Mouse (Mus musculus) heart, embryonic 14.5 days (tissue): Measurements from ENCODE around the gene Rtbdn. TPM values are rescaled to one million over a fixed set of nuclear protein-coding genes. Genes with fewer than 3 reads are reported as not detected.
A peak's percentile ranks its signal among the peaks of the same experiment; 100 is the strongest.

Experiments
- ATAC-seq: fragments of 200-750 bp; cut with Nextera tagmentation; 2 replicates; pipeline ENCODE4 v1.8.0; 2017; ENCODE audit warnings: low read depth, moderate TSS enrichment; ENCODE audit not compliant: insufficient number of reproducible peaks, insufficient read depth, low FRiP score
- H3K27ac ChIP-seq, 2 experiments: fragments of 200-500 bp in 1 of 2; fragments of 300-500 bp in 1 of 2; sonication (generic) in 1 of 2; replicated peaks in 1 of 2; 2 replicates each; pipeline ENCODE4 v1.5.1; 2012 to 2014; ENCODE audit warnings: low read depth in 2 of 2, low read length in 2 of 2, control low read depth in 1 of 2, mild to moderate bottlenecking in 1 of 2, mixed read lengths in 1 of 2; ENCODE audit not compliant: control insufficient read depth in 1 of 2, insufficient read depth in 1 of 2
- H3K27me3 ChIP-seq: fragments of 300-500 bp; sonication (generic); 2 replicates; pipeline ENCODE4 v1.6.1; 2014; ENCODE audit warnings: mild to moderate bottlenecking, low read length, control low read depth; ENCODE audit not compliant: control insufficient read depth, insufficient read depth
- H3K36me3 ChIP-seq: fragments of 300-500 bp; sonication (generic); 2 replicates; pipeline ENCODE4 v1.6.1; 2014; ENCODE audit warnings: mild to moderate bottlenecking, control low read depth, low read length, mixed read lengths; ENCODE audit not compliant: control insufficient read depth, insufficient read depth
- H3K4me1 ChIP-seq, 2 experiments: fragments of 200-500 bp in 1 of 2; fragments of 300-500 bp in 1 of 2; sonication (generic) in 1 of 2; 2 replicates each; pipeline ENCODE4 v1.6.1; 2012 to 2014; ENCODE audit warnings: low read length in 2 of 2, control low read depth in 1 of 2, mixed read lengths in 1 of 2; ENCODE audit not compliant: control insufficient read depth in 2 of 2, insufficient read depth in 2 of 2
- H3K4me2 ChIP-seq: fragments of 300-500 bp; sonication (generic); 2 replicates; pipeline ENCODE4 v1.6.1; 2014; ENCODE audit warnings: mild to moderate bottlenecking, low read length
- H3K4me3 ChIP-seq, 2 experiments: fragments of 200-500 bp in 1 of 2; fragments of 300-500 bp in 1 of 2; sonication (generic) in 1 of 2; 2 replicates each; pipeline ENCODE4 v1.5.1; 2012 to 2014; ENCODE audit warnings: low read length in 2 of 2, mild to moderate bottlenecking in 2 of 2, control low read depth in 1 of 2, low read depth in 1 of 2, moderate library complexity in 1 of 2; ENCODE audit not compliant: control insufficient read depth in 1 of 2, insufficient read depth in 1 of 2
- H3K9ac ChIP-seq: fragments of 300-500 bp; sonication (generic); 2 replicates; pipeline ENCODE4 v1.6.1; 2014; ENCODE audit warnings: mild to moderate bottlenecking, low read length
- H3K9me3 ChIP-seq: fragments of 300-500 bp; sonication (generic); 2 replicates; pipeline ENCODE4 v1.6.1; 2016; ENCODE audit warnings: low read length, control low read depth; ENCODE audit not compliant: control insufficient read depth
- WGBS: fragments of 180-500 bp; shearing (Covaris S2); extraction: QIAGEN DNeasy Blood & Tissue Kit; methylation state at CpG from one replicate; pipeline ENCODE4 v1.1.7; 2014; 5-methylcytosine and 5-hydroxymethylcytosine counted together
- polyA plus RNA-seq: library from polyadenylated mRNA; unstranded; fragments of >200 nt; fragmentation: Nextera tagmentation; extraction: Ambion mirVana; gene quantifications from 2 replicates; pipeline ENCODE4 v1.2.1, GENCODE M21; 2014

Rtbdn gene
- polyA plus RNA-seq, 1 experiment from 2014 or later = 0.12 TPM

GRCm38 (mm10) chr8:84935489-84935888 is 11.3 kb upstream of the Rtbdn start:
- Histone ChIP-seq H3K4me3 (no peak overlapping the region), H3K9me3 (no peaks in the 10 kb centered on the region), H3K4me1 (peaks cover 4 to 10% of the 10 kb centered on the region in 2 experiments; a peak in 3 of 4 replicates), H3K27me3 (peaks cover 83% of the 10 kb centered on the region), H3K9ac (no peak overlapping the region), H3K36me3 (no peaks in the 10 kb centered on the region), H3K27ac (no peak overlapping the region), H3K4me2 (no peak overlapping the region)
- no peak for ATAC-seq
- WGBS = 5% methylated on average over 14 of the region's 14 CpGs

- Histone ChIP-seq H3K4me1 (peaks cover 4 to 10% of the 10 kb centered on the region in 2 experiments; a peak in 3 of 4 replicates), H3K36me3 (no peaks in the 10 kb centered on the region), H3K9ac (no peak overlapping the region; the same call in 1 of the 2 replicates), H3K4me2 (peak overlapping the region; percentile 74), H3K27ac (no peak overlapping the region), H3K27me3 (peaks cover 76% of the 10 kb centered on the region), H3K4me3 (peak overlapping the region in 1 of 2 experiments; percentile 46; a peak in 2 of 4 replicates), H3K9me3 (no peaks in the 10 kb centered on the region)
- 26% methylated on average over 23 of the region's 23 CpGs for WGBS
- ATAC-seq = no peak
These were observed 10.5 kb upstream of the Rtbdn start for GRCm38 (mm10) chr8:84936041-84936961.

DNA sequence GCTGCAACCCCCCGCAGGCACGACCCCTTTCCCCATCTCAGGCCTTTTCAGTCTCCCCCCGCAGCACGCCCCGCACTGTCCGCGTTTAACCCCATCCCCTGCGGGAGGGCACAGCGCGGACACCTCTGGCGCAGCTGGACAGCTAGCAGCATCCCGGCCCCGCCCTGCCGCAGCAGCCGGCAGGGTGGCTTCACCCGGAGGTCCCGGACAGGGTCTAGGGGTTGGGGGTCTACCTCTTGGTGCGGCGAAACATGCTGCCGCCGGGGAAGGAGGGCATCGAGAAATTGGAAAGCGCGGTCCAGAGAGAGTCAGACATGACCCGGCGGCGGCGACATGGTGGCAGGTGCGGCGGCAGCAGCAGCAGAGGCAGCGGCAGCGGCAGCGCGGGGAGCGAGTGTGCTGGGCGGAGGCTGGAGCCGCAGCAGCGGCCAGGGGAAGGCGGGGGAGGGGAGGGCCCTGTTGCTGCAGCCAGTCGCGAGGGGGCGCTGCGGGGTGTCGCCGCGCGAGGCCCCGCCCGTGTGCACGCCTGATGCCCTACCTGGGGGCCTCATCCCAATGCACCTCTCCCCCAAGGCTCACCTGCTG is 9.7 kb upstream of the Rtbdn start, which contains the start of gene Mast1:
TSS of gene Mast1 (minus strand) at position 398 of the 585 bp plus-strand sequence.
- Histone ChIP-seq H3K36me3 (no peaks in the 10 kb centered on the region), H3K27me3 (peaks cover 76% of the 10 kb centered on the region), H3K9me3 (no peaks in the 10 kb centered on the region), H3K4me2 (peak within 1 kb of the TSS; percentile 74), H3K27ac (no peak within 1 kb of the TSS), H3K4me1 (peaks cover 4 to 10% of the 10 kb centered on the region in 2 experiments; a peak in 3 of 4 replicates), H3K9ac (no peak within 1 kb of the TSS; the same call in 1 of the 2 replicates), H3K4me3 (peak within 1 kb of the TSS; percentile 43 to 46)
- WGBS = under 1% methylated on average over 47 of the region's 50 CpGs
- ATAC-seq = peak; percentile 27; the same call in 1 of the 2 replicates

GRCm38 (mm10) chr8:84937620-84938485 is 8.9 kb upstream of the Rtbdn start:
- Histone ChIP-seq H3K4me3 (peak overlapping the region in 1 of 2 experiments; percentile 46; a peak in 1 of 4 replicates), H3K4me1 (peaks cover 4 to 10% of the 10 kb centered on the region in 2 experiments; a peak in 3 of 4 replicates), H3K9me3 (no peaks in the 10 kb centered on the region), H3K4me2 (peak overlapping the region; percentile 74), H3K27me3 (peaks cover 73% of the 10 kb centered on the region), H3K36me3 (no peaks in the 10 kb centered on the region), H3K9ac (no peak overlapping the region), H3K27ac (no peak overlapping the region)
- no peak for ATAC-seq
- 63% methylated on average over 13 of the region's 13 CpGs for WGBS

DNA sequence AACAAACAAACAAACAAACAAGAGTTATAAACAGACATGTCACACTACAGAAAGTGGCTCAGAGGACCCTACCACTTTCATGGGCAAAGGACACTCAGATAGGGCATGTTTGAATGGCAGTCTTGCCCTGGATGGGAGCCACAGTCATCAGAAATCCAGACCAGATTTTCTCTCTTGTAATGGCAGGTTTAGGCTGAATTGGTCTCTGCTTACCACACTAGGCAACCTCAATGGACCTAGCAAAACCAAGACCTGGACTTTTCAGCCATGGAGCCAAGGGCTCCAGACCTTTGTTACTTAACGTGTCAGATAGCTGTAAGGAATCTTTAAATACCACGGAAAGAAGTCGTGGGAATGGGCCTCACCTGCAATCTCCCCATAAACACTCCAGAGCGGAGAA is 3.1 kb upstream of the Rtbdn start:
- Histone ChIP-seq H3K9ac (no peak overlapping the region), H3K4me1 (peaks cover 0 to 8% of the 10 kb centered on the region in 2 experiments; a peak in 1 of 4 replicates), H3K9me3 (no peaks in the 10 kb centered on the region), H3K27ac (no peak overlapping the region), H3K36me3 (no peaks in the 10 kb centered on the region), H3K27me3 (peaks cover 75% of the 10 kb centered on the region), H3K4me2 (no peak overlapping the region), H3K4me3 (no peak overlapping the region)
- no peak for ATAC-seq
- WGBS = 22% methylated on average over 4 of the region's 4 CpGs

DNA sequence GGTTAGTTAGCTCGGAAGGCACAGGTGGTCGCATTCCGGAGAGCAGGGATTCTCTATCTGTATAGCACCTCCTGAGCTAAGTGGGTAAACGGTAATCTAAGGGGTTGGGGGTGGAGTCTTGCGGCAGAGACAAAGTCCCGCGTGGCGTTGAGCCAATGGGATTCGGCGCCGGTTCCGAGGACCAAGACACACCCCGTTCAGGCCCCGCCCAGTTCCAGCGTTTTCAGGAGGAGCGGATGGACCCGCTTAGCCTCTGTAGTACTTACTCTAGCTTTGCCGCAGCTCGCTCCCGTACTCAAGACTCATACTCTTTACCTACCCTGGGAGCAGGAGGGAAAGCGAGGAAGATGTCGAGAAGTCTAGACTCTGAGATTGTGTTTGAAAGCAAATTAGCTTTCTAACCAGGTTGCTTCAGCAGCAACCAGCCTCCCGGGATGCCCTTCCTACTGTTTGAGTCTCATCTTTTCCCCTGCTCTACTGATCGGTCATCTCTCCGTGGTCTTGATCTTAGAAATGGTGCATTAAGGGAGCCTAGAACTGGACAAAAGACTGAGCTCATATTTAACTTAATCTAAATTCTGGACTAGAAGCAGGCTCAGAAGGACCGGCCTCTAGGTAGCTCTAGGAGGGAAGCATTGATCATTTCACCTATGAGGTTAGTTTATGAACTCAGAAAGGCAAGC is 2.2 kb upstream of the Rtbdn start:
- Histone ChIP-seq H3K4me3 (no peak overlapping the region), H3K27me3 (peaks cover 70% of the 10 kb centered on the region), H3K4me1 (peaks cover 0 to 8% of the 10 kb centered on the region in 2 experiments; a peak in 1 of 4 replicates), H3K9ac (no peak overlapping the region), H3K36me3 (no peaks in the 10 kb centered on the region), H3K4me2 (no peak overlapping the region), H3K9me3 (no peaks in the 10 kb centered on the region), H3K27ac (no peak overlapping the region)
- 4% methylated on average over 26 of the region's 26 CpGs for WGBS
- ATAC-seq = no peak
